Mouse (Mus musculus) adrenal gland, adult 8-10 months (tissue): ENCODE results near the gene Rassf6. TPM values are rescaled to one million over a fixed set of nuclear protein-coding genes. Genes with fewer than 3 reads are reported as not detected.

Experiments
- DNase-seq: peaks from one replicate; pipeline ENCODE4 v3.0.0; 2022
- total RNA-seq, 4 experiments: library from RNA; stranded (reverse); gene quantifications; 2 replicates each; pipeline ENCODE4 v1.2.4; 2022

Rassf6 gene
- total RNA-seq, 4 experiments from 2014 or later, result 0.46 to 2.0 (median 1.7) TPM

DNA sequence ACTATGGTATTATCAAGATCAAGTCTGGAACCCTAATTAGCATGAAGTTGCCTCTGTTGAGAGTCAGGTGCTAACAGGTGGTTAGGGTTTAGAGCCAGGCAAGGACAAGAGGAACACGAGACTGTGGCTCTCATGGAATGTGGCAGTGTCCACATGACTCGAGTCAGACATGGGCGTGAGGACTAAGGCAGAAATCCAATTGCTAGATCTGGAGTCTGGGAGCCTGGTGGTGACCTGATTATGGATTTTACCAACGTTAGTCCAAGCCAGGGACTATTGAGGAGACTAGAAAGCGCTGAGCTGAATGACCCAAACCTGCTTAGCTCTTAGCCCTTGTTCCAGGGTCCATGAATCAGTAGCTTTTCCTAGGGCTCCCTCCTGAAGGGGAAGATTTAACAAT is 72.7 kb downstream of the Rassf6 start:
- DNase-seq, result no peak

DNA sequence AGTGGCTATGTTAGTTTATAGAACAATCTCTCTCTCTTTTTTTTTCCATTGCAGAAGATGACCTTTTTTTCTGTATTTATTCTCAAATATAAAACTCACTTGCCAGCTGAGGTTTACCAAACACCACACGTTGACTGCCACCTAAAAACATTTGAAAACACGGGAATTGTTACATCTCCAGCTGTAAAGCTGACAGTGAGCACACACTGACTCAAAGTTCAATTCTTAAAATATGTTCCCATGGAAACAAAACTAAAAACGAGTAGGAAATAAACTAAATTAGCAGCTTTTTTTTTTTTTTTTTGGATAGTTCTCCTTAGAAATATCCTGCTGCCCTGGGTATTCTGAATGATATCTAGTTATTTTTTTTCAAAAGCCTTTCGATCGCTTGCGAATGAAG is 75.3 kb downstream of the Rassf6 start:
- DNase-seq, result no peak

DNA sequence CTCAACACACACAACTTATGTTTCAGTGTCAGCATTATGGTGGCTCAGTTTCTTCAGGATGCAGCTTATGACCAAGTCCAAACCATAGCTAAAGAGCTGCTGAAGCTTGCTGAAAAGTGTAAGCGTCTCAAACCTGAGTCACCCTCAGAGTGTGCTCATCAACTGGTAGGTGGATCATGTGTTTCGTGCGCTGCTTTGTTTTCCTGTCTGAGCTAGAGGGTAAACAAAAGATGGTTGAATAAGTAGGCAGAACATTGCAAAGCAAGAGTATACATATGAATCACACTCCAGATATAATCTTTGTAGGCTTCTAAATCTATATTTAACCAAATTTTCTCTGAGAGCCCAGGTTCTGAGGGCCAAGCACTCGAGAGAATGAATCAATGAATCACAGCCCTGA is 76.3 kb downstream of the Rassf6 start:
- no peak for DNase-seq

DNA sequence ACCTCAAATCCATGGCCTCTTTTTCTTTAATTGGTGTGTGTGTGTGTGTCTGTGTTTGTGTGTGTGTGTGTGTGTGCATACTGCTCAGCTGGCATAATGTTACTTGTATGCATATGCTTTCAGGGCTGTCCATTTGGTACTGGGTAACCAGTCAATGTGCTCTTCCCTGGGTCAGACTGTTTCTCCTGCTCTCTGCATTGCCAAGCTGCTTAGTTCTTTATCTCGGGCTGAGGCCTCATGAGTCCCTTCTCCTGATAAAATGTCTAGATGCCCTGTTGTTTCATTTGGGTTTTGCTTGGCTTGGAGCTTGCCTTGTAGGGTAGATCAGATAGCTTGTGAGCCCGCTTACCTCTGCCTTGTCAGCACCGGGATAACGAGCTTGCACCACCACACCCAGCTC is 77.6 kb downstream of the Rassf6 start:
- no peak for DNase-seq

DNA sequence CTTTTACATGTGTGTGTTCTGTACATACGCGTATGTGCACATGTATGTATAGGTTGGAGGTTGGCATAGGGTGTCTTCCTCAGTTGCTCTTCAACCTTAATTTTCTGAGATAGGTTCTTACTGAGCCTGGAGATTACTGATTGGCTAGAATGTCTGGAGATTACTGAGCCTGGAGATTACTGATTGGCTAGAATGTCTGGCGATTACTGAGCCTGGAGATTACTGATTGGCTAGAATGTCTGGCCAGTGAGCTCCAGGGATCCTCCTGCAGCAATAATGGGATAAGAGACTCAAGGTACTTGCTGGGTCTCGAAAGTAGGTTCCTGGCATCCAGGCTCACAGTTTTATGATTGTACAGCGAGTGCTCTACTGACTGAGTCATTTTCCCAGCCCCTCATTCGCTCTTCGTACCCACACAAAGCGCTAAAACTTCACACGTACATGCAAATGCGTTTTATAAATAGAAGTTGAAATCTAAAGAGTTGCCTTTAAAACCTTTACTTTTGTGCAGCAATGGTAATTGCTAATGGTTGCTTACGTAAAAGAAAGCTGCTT is 78.7 kb downstream of the Rassf6 start:
- no peak for DNase-seq

DNA sequence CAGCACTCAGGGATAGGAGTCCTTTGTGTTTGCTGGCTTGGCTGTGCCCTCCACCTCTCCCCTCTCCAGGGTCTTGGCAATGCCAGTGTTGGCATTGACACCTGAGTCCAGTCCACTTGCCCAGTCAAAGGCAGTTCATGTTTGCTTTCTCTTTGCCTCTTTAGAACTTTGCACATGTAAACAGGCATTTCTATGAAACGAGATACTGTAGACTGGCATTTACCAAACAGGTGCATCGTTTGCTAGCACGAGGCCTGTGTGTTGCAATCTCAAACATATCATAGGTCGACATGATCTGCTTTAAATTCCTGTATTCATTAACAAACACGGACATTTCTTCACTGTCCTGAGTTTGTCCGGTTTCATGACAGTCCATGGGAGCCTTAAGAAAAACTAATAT is 79.7 kb downstream of the Rassf6 start, which contains the start of gene 5830473C10Rik:
Gene 5830473C10Rik (plus strand): TSS at position 365 of the 400 bp plus-strand sequence.
- DNase-seq, result no peak

DNA sequence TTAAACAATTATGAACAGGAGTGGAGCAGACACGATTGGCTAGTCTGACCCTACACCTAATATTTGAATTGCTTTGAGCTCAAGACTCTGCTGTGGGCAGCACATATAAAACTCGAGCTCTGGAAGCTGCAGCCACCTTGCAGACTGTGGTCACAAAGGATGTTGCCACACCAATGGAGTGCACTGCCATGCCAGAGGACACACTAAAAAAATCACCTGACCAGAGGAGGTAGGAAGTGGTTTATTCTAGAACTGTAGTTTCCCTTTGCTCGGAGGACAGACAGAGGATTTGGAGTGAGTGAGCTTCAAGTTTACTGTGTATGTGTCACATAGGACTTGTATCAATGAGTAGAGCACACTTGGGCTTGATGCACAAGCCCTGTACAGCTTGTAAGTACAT is 84.4 kb downstream of the Rassf6 start:
- DNase-seq, result no peak

Other genes with a start within 250 kb of the Rassf6 start
- gene Alb, start 179.8 kb downstream of the Rassf6 start, total RNA-seq, result 10 to 100 TPM in 2 of 4 experiments, 1 to 10 TPM in 2; 1.6 to 22.6 (median 9.2) TPM
- gene Afp, start 149.9 kb downstream of the Rassf6 start, total RNA-seq, result not detected
- under 1 TPM in 2 of 4 experiments, not detected in 2; 0.12 to 0.35 TPM for gene Afm, start 121.7 kb downstream of the Rassf6 start, total RNA-seq
- not detected for gene 5830473C10Rik, start 79.5 kb downstream of the Rassf6 start, total RNA-seq
- not detected for gene Cxcl5, start 118.7 kb upstream of the Rassf6 start, total RNA-seq
- 1 to 10 TPM; 1.1 to 2.0 (median 1.5) TPM for gene Ppbp, start 127.9 kb upstream of the Rassf6 start, total RNA-seq
- 10 to 100 TPM in 2 of 4 experiments, 1 to 10 TPM in 2; 7.5 to 15.6 (median 11.1) TPM for gene Pf4, start 131.8 kb upstream of the Rassf6 start, total RNA-seq
- not detected for gene Cxcl3, start 145.4 kb upstream of the Rassf6 start, total RNA-seq
- gene Cxcl15, start 153.9 kb upstream of the Rassf6 start, total RNA-seq, result not detected